Mouse (Mus musculus): ENCODE measurements around the gene BC034090.

- TF ChIP-seq POLR2A (IDR thresholded peaks at IDR 0.05; ENCODE audit: control insufficient read depth, low read depth, low read length): no peak
- TF ChIP-seq CTCF (IDR thresholded peaks at IDR 0.05; ENCODE audit: control insufficient read depth, insufficient read depth, insufficient replicate concordance, low read depth, low read length): no peak
Measured at GRCm38 (mm10) chr1:155212081-155212480, 32.2 kb downstream of the BC034090 start.

All from testis, adult 2 months (tissue).